Mouse (Mus musculus) spleen, adult 12 weeks (tissue): Measurements from ENCODE around the gene Fam240b.

Experiments
- DNase-seq: peaks from one replicate; pipeline ENCODE4 v3.0.0; 2022; ENCODE audit warnings: low spot score

Fam240b gene

GRCm38 (mm10) chr13:64439471-64439870 is 58.1 kb downstream of the Fam240b start:
- DNase-seq, result no peak

- peak; percentile 46 for DNase-seq
Measured at GRCm38 (mm10) chr13:64438863-64439452, 58.6 kb downstream of the Fam240b start.

- no peak for DNase-seq
Measured at GRCm38 (mm10) chr13:64437801-64438200, 59.8 kb downstream of the Fam240b start.

- peak; percentile 78 for DNase-seq
Measured at GRCm38 (mm10) chr13:64432017-64432995, 65.3 kb downstream of the Fam240b start, which contains the start of gene Cdk20. Cdk20 (plus strand) TSS chr13:64432314.
